Mouse (Mus musculus) forebrain, postnatal 0 days (tissue): Measurements from ENCODE around the gene Ptpn13. TPM values are rescaled to one million over a fixed set of nuclear protein-coding genes. Genes with fewer than 3 reads are reported as not detected.
A peak's percentile ranks its signal among the peaks of the same experiment; 100 is the strongest.

Experiments used
- ATAC-seq: fragments of 200-750 bp; cut with Nextera tagmentation; 2 replicates; pipeline ENCODE4 v1.8.0; 2017; ENCODE audit warnings: mild to moderate bottlenecking, moderate library complexity
- DNase-seq: peaks from one replicate; pipeline ENCODE4 v3.0.0-alpha.2; 2015
- H3K27ac ChIP-seq: fragments of 300-500 bp; sonication (generic); 2 replicates; pipeline ENCODE4 v1.5.1; 2014; ENCODE audit warnings: low read depth, mild to moderate bottlenecking, antibody characterized with exemption, low read length, moderate library complexity, mixed read lengths
- H3K27me3 ChIP-seq: fragments of 300-500 bp; sonication (generic); 2 replicates; pipeline ENCODE4 v1.6.1; 2014; ENCODE audit warnings: mild to moderate bottlenecking, low read length, mixed read lengths; ENCODE audit not compliant: insufficient read depth
- H3K36me3 ChIP-seq: fragments of 300-500 bp; sonication (generic); 2 replicates; pipeline ENCODE4 v1.6.1; 2014; ENCODE audit warnings: mild to moderate bottlenecking, moderate library complexity; ENCODE audit not compliant: insufficient read depth
- H3K4me1 ChIP-seq: fragments of 300-500 bp; sonication (generic); 2 replicates; pipeline ENCODE4 v1.6.1; 2014; ENCODE audit warnings: antibody characterized with exemption; ENCODE audit not compliant: insufficient read depth
- H3K4me2 ChIP-seq: fragments of 300-500 bp; sonication (generic); 2 replicates; pipeline ENCODE4 v1.6.1; 2014; ENCODE audit warnings: low read depth, mild to moderate bottlenecking, moderate library complexity
- H3K4me3 ChIP-seq: fragments of 300-500 bp; sonication (generic); 2 replicates; pipeline ENCODE4 v1.5.1; 2014; ENCODE audit warnings: low read depth, low read length, mixed read lengths
- H3K9ac ChIP-seq: fragments of 300-500 bp; sonication (generic); 2 replicates; pipeline ENCODE4 v1.6.1; 2014; ENCODE audit warnings: mild to moderate bottlenecking
- H3K9me3 ChIP-seq: fragments of 300-500 bp; sonication (generic); 2 replicates; pipeline ENCODE4 v1.6.1; 2016; ENCODE audit warnings: low read length
- CTCF ChIP-seq: sonication (generic); IDR thresholded peaks from 2 replicates; pipeline ENCODE4 v1.5.1; 2016; ENCODE audit warnings: antibody characterized with exemption, control low read depth, low read depth
- WGBS: fragments of 180-500 bp; shearing (Covaris S2); extraction: QIAGEN DNeasy Blood & Tissue Kit; methylation state at CpG from one replicate; pipeline ENCODE4 v1.1.7; 2014; 5-methylcytosine and 5-hydroxymethylcytosine counted together
- polyA plus RNA-seq: library from polyadenylated mRNA; unstranded; fragments of >200 nt; fragmentation: Nextera tagmentation; extraction: Ambion mirVana; gene quantifications from 2 replicates; pipeline ENCODE4 v1.2.1, GENCODE M21; 2015
- total RNA-seq: library from RNA; depleted of rRNA; stranded (reverse); fragments of >200 nt; gene quantifications from 2 replicates; pipeline ENCODE4 v1.2.3, GENCODE M21; 2014

Ptpn13 gene
- total and polyA plus RNA-seq, 2 experiments from 2014 or later = 1.8 to 16.2 TPM

- 21% methylated on average over 19 of the region's 19 CpGs for WGBS
Measured at GRCm38 (mm10) chr5:103436039-103436944, 11.3 kb downstream of the Ptpn13 start.

GRCm38 (mm10) chr5:103437714-103438113, 12.7 kb downstream of the Ptpn13 start:
- Histone ChIP-seq H3K9ac (no peak overlapping the region), H3K36me3 (no peaks in the 10 kb centered on the region), H3K4me2 (no peak overlapping the region), H3K9me3 (no peaks in the 10 kb centered on the region), H3K4me3 (no peak overlapping the region), H3K27ac (no peak overlapping the region), H3K27me3 (no peaks in the 10 kb centered on the region), H3K4me1 (no peaks in the 10 kb centered on the region)
- 77% methylated on average over 3 of the region's 3 CpGs for WGBS
- no peak for TF ChIP-seq CTCF
- ATAC-seq (no peak), DNase-seq (no peak)

More at GRCm38 (mm10) chr5:103436039-103436944, 11.3 kb downstream of the Ptpn13 start:
- Histone ChIP-seq H3K27me3 (no peaks in the 10 kb centered on the region), H3K9ac (no peak overlapping the region), H3K27ac (no peak overlapping the region), H3K4me1 (no peaks in the 10 kb centered on the region), H3K4me2 (peak overlapping the region; percentile 24; the same call in 1 of the 2 replicates), H3K4me3 (no peak overlapping the region), H3K36me3 (no peaks in the 10 kb centered on the region), H3K9me3 (no peaks in the 10 kb centered on the region)
- ATAC-seq (no peak), DNase-seq (no peak)
- TF ChIP-seq CTCF = no peak

- no peak overlapping the region for H3K9ac ChIP-seq
- no peaks in the 10 kb centered on the region for H3K36me3 ChIP-seq
- no peak overlapping the region for H3K27ac ChIP-seq
- H3K4me2 ChIP-seq = no peak overlapping the region
- H3K9me3 ChIP-seq = no peaks in the 10 kb centered on the region
- WGBS = 82% methylated on average over 11 of the region's 11 CpGs
- no peaks in the 10 kb centered on the region for H3K4me1 ChIP-seq
- no peak for ATAC-seq
- no peak for DNase-seq
- H3K27me3 ChIP-seq = no peaks in the 10 kb centered on the region
- no peak overlapping the region for H3K4me3 ChIP-seq
- no peak for TF ChIP-seq CTCF
Measured at GRCm38 (mm10) chr5:103439171-103439570, 14.2 kb downstream of the Ptpn13 start.

GRCm38 (mm10) chr5:103440418-103441276, 15.7 kb downstream of the Ptpn13 start:
- no peak overlapping the region for H3K4me3 ChIP-seq
- no peaks in the 10 kb centered on the region for H3K27me3 ChIP-seq
- DNase-seq (no peak), ATAC-seq (no peak)
- H3K36me3 ChIP-seq = no peaks in the 10 kb centered on the region
- no peaks in the 10 kb centered on the region for H3K9me3 ChIP-seq
- 93% methylated on average over 11 of the region's 11 CpGs for WGBS
- no peak for TF ChIP-seq CTCF
- no peak overlapping the region for H3K9ac ChIP-seq
- no peak overlapping the region for H3K4me2 ChIP-seq
- no peak overlapping the region for H3K27ac ChIP-seq
- no peaks in the 10 kb centered on the region for H3K4me1 ChIP-seq

GRCm38 (mm10) chr5:103441706-103442105, 16.7 kb downstream of the Ptpn13 start:
- Histone ChIP-seq H3K4me2 (no peak overlapping the region), H3K4me1 (no peaks in the 10 kb centered on the region), H3K4me3 (no peak overlapping the region), H3K27ac (no peak overlapping the region), H3K36me3 (no peaks in the 10 kb centered on the region), H3K9me3 (no peaks in the 10 kb centered on the region), H3K9ac (no peak overlapping the region), H3K27me3 (no peaks in the 10 kb centered on the region)
- ATAC-seq (no peak), DNase-seq (no peak)
- 15% methylated on average over 4 of the region's 4 CpGs for WGBS
- no peak for TF ChIP-seq CTCF

- WGBS = 42% methylated on average over 4 of the region's 4 CpGs
- H3K27ac ChIP-seq = no peak overlapping the region
- no peak; the same call in 1 of the 2 replicates for TF ChIP-seq CTCF
- H3K36me3 ChIP-seq = no peaks in the 10 kb centered on the region
- no peak for DNase-seq
- no peak overlapping the region for H3K4me3 ChIP-seq
- ATAC-seq = no peak
- no peaks in the 10 kb centered on the region for H3K27me3 ChIP-seq
- no peaks in the 10 kb centered on the region for H3K9me3 ChIP-seq
- H3K4me2 ChIP-seq = no peak overlapping the region
- H3K4me1 ChIP-seq = no peaks in the 10 kb centered on the region
- H3K9ac ChIP-seq = no peak overlapping the region
Measured at GRCm38 (mm10) chr5:103442269-103442688, 17.3 kb downstream of the Ptpn13 start.
